7 mouse cellular contexts compared by ENCODE assay signal in genomic region chr8:3567641-3568371, GRCm38 (mm10). TPM values are rescaled to one million over a fixed set of nuclear protein-coding genes. Genes with fewer than 3 reads are reported as not detected.
A peak's percentile ranks its signal among the peaks of the same experiment; 100 is the strongest.
DNase-seq lines count a peak whose midpoint lies in the region; ATAC-seq and TF ChIP-seq lines count a peak whose summit lies in the region.

Gene C330021F23Rik, plus strand, starts transcription at chr8:3567990.

- H3K4me3 ChIP-seq in heart, embryonic 11.5 days (ENCODE audit: low read depth, low read length), result peak within 1 kb of the TSS; percentile 31
- H3K4me3 ChIP-seq in kidney, embryonic 16.5 days (ENCODE audit: low read length), result peak within 1 kb of the TSS; percentile 35
- no peak within 1 kb of the TSS for H3K4me3 ChIP-seq in myocyte
- H3K4me3 ChIP-seq in layer of hippocampus, adult 2 months, result no peak within 1 kb of the TSS

- peak within 1 kb of the TSS; percentile 62 for H3K4me2 ChIP-seq in heart, embryonic 11.5 days
- peak within 1 kb of the TSS; percentile 53 for H3K4me2 ChIP-seq in kidney, embryonic 16.5 days (replicated peaks; ENCODE audit: low read depth, low read length)
- H3K4me2 ChIP-seq in myocyte (ENCODE audit: low read depth), result peak within 1 kb of the TSS; percentile 57

- no peaks in the 10 kb centered on the region for H3K79me2 ChIP-seq in myocyte (ENCODE audit: control insufficient read depth, insufficient read depth)

- 4% methylated on average over 12 of the region's 12 CpGs for WGBS in heart, embryonic 11.5 days (ENCODE audit: insufficient replicate concordance)
- 3% methylated on average over 12 of the region's 12 CpGs for WGBS in kidney, embryonic 16.5 days

- no peak for TF ChIP-seq CTCF in layer of hippocampus, adult 2 months (conservative IDR thresholded peaks at IDR 0.05)

- peaks cover 4% of the 10 kb centered on the region; the same call in 1 of the 2 replicates for H3K4me1 ChIP-seq in heart, embryonic 11.5 days (ENCODE audit: control insufficient read depth, insufficient read depth, low read length)
- H3K4me1 ChIP-seq in kidney, embryonic 16.5 days (ENCODE audit: insufficient read depth, low read length), result peaks cover 8% of the 10 kb centered on the region; the same call in 1 of the 2 replicates

- peak; percentile 86 for DNase-seq in embryo, embryonic 10.5 days (ENCODE audit: low spot score)
- DNase-seq in layer of hippocampus, adult 9-11 months, result no peak
- no peak for DNase-seq in cerebellum, adult 11-12 months
- DNase-seq in layer of hippocampus, adult 2 months (ENCODE audit: low spot score in 2 of 2), result no peak

- no peaks in the 10 kb centered on the region for H3K27me3 ChIP-seq in heart, embryonic 11.5 days (ENCODE audit: control insufficient read depth, insufficient read depth, low read length)
- H3K27me3 ChIP-seq in kidney, embryonic 16.5 days (ENCODE audit: insufficient read depth, low read length), result no peaks in the 10 kb centered on the region
- peaks cover 4% of the 10 kb centered on the region for H3K27me3 ChIP-seq in myocyte (ENCODE audit: control insufficient read depth, insufficient read depth, insufficient read length)

- peak; percentile 57 for ATAC-seq in heart, embryonic 11.5 days (replicated peaks; ENCODE audit: insufficient number of reproducible peaks, low FRiP score, low TSS enrichment)
- peak; percentile 90 for ATAC-seq in kidney, embryonic 16.5 days (ENCODE audit: low FRiP score, low TSS enrichment)

- no peak for TF ChIP-seq POLR2A in myocyte (IDR thresholded peaks at IDR 0.05; ENCODE audit: insufficient read length, low read depth)

- no peaks in the 10 kb centered on the region for H3K36me3 ChIP-seq in heart, embryonic 11.5 days (ENCODE audit: control insufficient read depth, insufficient read depth, low read length)
- no peaks in the 10 kb centered on the region for H3K36me3 ChIP-seq in kidney, embryonic 16.5 days (ENCODE audit: insufficient read depth, low read length)
- no peaks in the 10 kb centered on the region for H3K36me3 ChIP-seq in myocyte (ENCODE audit: control insufficient read depth, insufficient read depth)

- no peak within 1 kb of the TSS for H3ac ChIP-seq in myocyte (ENCODE audit: control insufficient read depth, insufficient read length)

- H3K27ac ChIP-seq in heart, embryonic 11.5 days (ENCODE audit: low read depth, low read length), result no peak within 1 kb of the TSS
- H3K27ac ChIP-seq in kidney, embryonic 16.5 days (ENCODE audit: low read length), result peak within 1 kb of the TSS; percentile 87
- no peak within 1 kb of the TSS for H3K27ac ChIP-seq in layer of hippocampus, adult 2 months

- H3K9ac ChIP-seq in heart, embryonic 11.5 days (ENCODE audit: low read depth, low read length), result peak within 1 kb of the TSS; percentile 57
- H3K9ac ChIP-seq in kidney, embryonic 16.5 days (replicated peaks; ENCODE audit: low read length), result peak within 1 kb of the TSS; percentile 62

- no peaks in the 10 kb centered on the region for H3K9me3 ChIP-seq in heart, embryonic 11.5 days (replicated peaks; ENCODE audit: control insufficient read depth, low read length)
- H3K9me3 ChIP-seq in kidney, embryonic 16.5 days (ENCODE audit: low read length), result no peaks in the 10 kb centered on the region

TF ChIP-seq in myocyte, 11 proteins besides CTCF, POLR2A, EP300 and RAD21:
- TF ChIP-seq TCF12 (IDR thresholded peaks at IDR 0.05; ENCODE audit: insufficient read depth, poor library complexity, severe bottlenecking), result no peak
- TF ChIP-seq MYOG (IDR thresholded peaks at IDR 0.05; ENCODE audit: control insufficient read depth in 1 of 3, insufficient read depth in 1 of 3, insufficient read length in 2 of 3, low read depth in 2 of 3), result no peak
- no peak for TF ChIP-seq MAX (IDR thresholded peaks at IDR 0.05; ENCODE audit: low read depth)
- no peak for TF ChIP-seq POLR2AphosphoS2 (IDR thresholded peaks at IDR 0.05; ENCODE audit: insufficient read length, low read depth)
- no peak for TF ChIP-seq CEBPB (IDR thresholded peaks at IDR 0.05; ENCODE audit: insufficient read depth, poor library complexity, severe bottlenecking)
- TF ChIP-seq USF1 (IDR thresholded peaks at IDR 0.05; ENCODE audit: low read depth), result no peak
- TF ChIP-seq E2F4 (IDR thresholded peaks at IDR 0.05; ENCODE audit: insufficient read depth), result no peak

RNA-seq across cellular contexts. Expression of gene C330021F23Rik, which starts in this region (rescaled TPM):
- 3.9 and 5.1 TPM in 2 replicates for polyA plus RNA-seq in heart, embryonic 11.5 days (2014; fragmentation: Nextera tagmentation; extraction: Ambion mirVana)
- 8.4 and 8.5 TPM in 2 replicates for polyA plus RNA-seq in kidney, embryonic 16.5 days (2015; fragmentation: Nextera tagmentation; extraction: Ambion mirVana)
- 0.05 TPM for polyA plus RNA-seq in myocyte (2012; fragmentation: generic; extraction: Trizol)
- total RNA-seq in layer of hippocampus, adult 2 months (2021), result not detected

Comparison
In these comparisons a context has a peak if more than half of its experiments do, and no peak if none do; other contexts are left out.
1. H3K4me3 ChIP-seq: peak in heart, embryonic 11.5 days (single experiment) and kidney, embryonic 16.5 days (single experiment); none in myocyte (single experiment) and layer of hippocampus, adult 2 months (single experiment).
2. Peak in every context shown above with its lines, with median percentiles within 50 percentile points of each other: H3K4me2 ChIP-seq.